Mouse (Mus musculus) urinary bladder, postnatal 4 days (tissue): ENCODE data around the gene Kcnv2.

ENCODE experiments used
- DNase-seq, 2 experiments: peaks; one replicate each; pipeline ENCODE4 v3.0.0; 2021 to 2022; ENCODE audit warnings: low spot score in 2 of 2

The Kcnv2 gene

DNA sequence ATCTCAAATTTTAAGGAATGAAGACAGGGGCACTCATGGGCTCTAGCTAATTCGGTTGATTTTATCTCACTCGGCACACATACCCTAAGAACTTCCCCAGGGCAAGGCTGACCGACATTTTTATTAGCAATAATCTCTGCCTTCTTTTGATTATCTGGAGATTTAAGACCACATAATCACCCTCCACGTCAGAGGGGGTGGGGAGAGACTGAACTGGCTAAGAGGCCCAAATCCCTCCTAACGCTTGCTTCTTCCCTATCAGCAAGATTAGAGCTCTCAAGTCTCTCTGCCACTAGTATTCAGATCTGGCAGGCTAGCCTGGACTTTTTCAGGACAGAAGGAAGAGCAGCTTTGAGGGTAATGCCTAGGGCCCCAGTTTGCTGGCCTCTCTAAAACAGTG lies at the start of gene Kcnv2:
TSS of gene Kcnv2 (plus strand) at position 308 of the 400 bp plus-strand sequence.
- DNase-seq: no peak

DNA sequence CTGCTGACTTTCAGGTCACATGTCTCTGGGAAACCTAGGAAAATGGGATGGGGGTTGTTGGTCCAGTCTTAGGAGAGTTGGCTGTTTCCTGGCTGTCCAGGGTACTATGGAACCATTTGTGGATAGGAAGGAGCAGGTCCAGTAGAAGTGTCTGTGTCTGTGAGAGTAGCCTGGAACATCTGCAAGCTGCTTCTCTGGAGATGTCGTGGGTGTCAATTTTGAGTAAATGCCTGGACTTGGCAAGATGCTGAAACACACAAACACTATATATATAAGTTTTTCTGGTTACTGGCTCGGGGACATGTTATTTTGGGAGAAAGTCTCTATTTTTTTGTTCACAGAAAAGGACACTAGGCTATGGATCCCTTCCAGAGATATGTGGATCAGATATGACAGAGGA lies 49.0 kb upstream of the Kcnv2 start:
- no peak for DNase-seq

DNA sequence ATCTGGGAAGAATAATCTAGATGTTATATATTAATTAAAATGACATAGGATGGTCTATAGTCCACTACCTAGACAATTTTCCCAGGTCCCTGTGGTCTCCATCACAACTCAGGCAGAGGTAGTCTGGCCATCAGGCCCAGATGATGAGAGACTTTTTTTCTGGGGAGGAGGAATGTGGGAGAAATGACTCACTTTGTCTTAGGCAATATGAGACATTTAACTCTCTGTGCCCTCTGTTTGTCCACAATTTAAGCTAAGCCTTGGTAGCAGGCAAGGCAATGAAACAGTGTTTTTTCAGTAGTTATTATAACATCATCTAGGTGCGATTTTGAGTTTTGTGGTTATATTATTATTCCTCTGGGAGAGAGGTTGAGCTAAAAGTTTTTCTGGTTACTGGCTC lies 48.0 kb upstream of the Kcnv2 start:
- no peak for DNase-seq

DNA sequence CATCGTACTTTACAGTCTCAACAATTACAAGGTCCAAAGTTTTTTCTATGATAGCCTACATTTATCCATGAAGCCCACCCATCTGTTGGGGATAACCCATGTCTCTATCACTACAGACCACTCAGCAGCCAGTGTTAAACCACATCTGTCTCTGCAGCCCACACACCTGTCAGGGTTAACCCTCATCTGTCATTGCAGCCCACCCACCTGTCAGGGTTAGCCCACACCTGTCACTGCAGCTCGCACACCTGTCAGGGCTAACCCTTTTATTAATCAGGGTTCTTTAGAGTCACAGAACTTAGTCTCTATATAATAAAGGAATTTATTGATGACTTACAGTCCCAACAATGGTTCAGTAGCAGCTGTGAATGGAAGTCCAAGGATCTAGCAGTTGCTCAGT lies 43.2 kb upstream of the Kcnv2 start:
- no peak for DNase-seq

DNA sequence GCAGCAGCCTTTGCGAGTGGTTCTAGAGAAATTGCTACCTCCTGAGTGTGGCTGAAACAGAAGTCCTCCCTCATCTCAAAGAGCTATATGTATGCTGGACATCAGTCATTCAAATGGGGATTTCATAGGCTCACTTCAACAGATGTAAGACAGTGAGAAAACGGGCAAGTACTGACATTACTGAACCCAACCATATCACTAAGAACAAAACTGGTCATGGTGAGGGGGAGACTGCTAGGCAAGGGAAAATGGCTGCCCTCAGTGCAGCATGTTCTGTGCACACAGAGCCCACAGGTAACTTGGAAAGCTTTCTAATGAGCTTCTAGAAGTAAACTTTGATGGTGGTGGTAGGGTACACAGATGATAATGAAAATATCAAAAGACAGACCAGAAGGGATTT lies 12.3 kb upstream of the Kcnv2 start:
- no peak for DNase-seq

DNA sequence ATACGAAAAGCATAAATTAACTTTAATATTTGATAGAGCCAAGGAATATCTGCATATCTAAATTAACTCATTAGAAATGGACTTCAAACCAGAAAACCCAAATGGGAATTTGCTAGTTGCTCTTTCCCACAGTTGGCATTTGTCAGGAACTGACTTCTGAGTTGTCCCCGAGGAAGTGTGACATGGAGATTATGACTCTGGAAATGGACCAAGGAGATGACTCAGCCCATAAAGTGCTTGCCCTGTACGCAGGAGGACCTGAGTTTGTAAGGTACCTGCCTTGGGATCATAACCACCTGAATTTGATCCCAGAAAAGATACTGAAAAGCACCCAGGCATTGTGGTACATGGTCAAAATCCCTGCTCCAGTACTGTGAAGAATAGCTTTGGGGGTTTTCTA lies 11.1 kb upstream of the Kcnv2 start:
- DNase-seq: no peak

DNA sequence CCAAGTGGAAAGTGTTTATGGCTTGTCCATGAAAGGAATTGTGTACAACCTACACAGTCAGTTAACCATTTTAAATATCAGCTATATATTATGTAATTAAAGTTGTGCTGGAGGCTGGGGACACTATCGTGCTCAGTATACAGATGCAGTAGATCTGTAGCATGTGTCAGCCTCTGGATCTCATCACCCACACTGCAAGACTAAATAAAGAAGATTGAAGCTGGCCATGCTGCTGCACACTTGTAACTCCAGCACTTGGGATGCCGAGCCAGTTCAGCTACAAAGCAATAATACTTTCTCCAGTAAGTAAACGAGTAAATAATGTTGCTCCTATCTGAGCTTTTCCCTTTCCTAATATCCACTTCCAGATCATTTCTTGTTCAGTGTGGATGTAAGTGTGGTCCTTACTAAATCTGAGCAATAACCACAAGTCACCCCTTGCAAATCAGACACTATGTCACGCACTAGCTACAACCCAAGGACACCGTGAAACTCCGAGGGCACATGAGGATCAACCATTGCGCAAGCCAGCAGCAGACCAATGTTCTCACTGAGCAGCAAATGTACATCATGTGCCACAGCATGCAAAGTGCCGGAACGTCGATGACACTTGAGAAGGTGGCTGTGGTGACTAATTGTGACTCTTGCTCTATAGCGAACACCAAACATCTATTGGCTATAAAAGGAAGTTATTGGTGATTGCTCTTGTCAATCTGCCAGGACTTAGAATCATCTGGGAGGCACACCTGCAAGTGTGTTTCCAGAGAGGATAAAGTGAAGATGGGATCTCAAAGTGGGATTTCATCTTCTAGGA lies 9.9 kb upstream of the Kcnv2 start:
- DNase-seq: no peak

DNA sequence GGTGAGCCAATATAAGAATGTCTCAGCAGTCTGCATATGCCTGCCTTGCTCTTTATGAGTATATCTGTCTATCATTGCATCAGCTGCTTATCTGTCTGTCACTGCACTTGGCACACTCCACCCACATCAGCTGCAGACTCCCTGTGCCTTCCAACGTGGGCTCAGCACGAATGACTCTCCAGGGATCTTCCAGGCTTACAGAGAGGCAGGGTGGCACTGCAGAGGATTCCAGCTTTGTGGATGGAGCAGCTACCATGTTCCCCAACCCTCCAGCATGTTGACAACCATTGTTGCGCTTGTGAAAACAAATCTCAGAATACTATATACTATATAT lies 9.3 kb upstream of the Kcnv2 start:
- DNase-seq: no peak

DNA sequence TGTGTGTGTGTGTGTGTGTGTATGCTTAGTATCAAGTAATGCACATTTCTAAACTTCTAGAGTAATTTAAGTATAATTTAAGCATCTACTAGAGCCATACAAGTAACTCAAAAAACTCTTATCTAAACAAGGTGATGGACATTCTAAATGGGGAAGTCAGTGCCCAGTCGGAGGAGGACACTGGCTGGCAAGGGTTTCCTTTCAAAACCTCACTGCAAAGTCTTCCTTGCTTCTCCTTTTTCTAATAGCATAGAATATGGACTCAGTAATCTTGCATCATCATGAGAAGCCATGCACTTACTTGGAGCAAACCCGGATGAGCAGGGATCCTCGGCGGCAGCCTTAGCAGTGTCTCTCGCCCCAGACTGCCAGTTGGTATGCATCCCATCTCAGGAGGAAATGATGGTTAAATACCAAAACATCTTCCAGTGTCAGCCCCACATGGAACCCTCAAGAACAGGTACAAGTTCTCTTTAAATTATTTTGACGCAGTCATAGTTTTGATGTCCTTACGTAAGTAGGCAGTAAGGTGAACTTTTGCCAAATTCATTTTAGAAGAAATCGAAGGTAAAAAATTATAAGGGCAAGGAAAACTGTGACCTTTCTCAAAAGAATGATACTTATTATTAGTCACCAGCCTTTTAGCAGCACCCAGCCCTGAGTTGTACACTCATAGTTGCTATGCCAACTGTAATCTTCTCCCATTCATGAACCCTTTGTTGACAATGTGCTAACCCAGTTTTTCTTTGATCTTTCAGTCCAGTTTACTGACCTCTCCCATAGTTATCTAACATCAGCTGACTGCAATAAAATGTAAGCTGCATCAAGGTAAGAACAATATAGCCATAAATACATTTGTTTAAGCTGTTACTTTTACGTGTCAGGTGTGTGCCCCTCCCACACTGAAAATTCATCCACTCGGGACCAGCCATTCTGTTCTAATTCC lies 5.8 kb upstream of the Kcnv2 start:
- DNase-seq: peak in 1 of 2 experiments; percentile 38

DNA sequence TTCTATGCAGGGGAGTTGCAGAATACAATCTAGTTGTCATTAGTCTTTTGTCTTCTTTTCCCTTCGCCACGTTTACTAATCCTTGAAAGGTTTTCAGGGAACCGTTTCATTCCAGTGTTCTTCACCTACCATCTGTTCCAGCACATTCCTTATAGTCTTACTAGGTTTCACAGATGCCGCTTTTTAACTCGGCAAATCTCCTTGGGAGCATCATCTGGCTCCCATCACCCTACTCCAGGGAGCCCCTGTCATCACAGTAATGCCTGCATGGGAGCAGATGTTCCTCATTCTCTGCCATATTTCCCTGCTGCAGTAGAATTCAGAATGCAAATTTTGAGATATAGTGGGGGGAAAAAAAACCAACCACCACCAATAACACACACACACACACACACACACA lies 5.1 kb upstream of the Kcnv2 start:
- DNase-seq: peak in 1 of 2 experiments; percentile 23

DNA sequence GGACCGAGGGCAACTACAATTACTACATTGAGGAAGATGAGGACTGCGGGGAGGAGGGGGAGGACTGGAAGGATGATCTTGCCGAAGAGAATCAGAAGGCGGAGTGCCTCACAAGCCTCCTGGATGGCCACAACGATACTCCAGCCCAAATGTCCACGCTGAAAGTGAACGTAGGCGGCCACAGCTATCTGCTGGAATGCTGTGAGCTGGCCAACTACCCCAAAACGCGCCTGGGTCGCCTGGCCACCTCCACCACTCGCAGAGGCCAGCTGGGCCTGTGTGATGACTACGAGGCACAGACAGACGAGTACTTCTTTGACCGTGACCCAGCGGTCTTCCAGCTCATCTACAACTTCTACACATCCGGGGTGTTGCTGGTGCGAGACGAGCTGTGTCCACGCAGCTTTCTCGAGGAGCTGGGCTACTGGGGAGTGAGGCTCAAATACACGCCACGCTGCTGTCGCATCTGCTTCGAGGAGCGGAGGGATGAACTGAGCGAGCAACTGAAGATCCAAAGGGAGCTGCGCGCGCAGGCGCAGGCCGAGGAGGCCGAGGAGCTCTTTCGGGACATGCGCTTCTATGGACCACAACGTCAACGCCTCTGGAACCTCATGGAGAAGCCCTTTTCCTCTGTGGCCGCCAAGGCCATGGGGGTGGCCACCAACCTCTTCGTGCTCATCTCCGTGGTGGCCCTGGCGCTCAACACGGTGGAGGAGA lies 681 bp downstream of the Kcnv2 start:
- no peak for DNase-seq

DNA sequence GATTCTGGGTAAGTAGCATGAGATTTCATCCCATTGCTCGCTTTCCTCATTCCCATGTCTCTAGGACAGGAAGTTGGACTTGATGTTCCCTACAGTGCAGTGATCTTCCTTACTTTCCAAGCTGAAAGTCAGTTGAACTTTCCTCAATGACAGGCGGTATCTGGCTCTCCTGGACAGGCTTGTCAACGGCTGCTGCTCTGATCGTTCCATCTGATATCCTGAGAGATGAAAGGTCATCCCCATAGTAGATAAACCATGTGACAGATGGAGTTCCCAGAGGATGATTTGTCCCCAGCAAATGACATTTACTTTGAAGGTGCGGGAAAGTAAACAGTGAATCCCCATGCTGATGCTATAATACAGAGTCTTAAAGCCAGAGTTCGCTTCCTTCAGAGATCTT lies 3.2 kb downstream of the Kcnv2 start:
- no peak for DNase-seq

DNA sequence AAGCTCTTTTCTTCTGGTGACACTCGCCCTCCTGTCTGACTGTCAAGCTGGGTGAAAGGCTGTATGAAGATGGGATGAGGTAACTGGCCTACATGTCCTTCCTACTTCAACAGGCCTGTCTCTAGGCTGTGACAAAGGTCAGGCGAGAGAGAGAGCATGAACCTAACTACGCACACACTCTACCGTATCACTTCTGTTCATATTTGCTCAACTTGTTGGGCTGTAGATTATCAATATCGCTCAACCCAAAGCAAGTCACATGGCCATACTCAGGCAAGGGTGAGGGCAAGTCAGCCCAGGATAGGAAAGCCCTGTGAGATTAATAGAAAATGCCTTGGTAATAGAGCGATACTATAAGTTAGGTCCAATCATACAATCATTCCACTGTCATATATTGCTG lies 5.2 kb downstream of the Kcnv2 start:
- no peak for DNase-seq

DNA sequence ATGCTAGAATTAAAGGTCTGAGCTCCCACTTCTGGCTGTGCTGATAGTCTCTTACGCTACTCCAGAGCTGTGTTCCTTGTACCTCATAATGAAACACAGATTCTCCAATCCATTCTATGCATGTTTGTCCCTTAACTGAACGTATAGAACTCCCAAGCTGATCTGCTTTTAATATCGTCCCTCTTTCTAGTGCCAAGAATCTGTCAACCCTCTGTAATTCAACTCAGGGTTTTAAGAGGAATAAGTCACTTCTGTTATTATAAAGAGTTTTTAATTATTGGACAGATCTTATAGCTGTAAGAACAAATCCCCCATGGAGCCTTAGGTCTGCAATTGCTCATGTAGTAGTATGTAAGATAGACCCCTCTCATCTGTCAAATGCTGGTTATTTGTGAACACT lies 5.8 kb downstream of the Kcnv2 start:
- DNase-seq: no peak

DNA sequence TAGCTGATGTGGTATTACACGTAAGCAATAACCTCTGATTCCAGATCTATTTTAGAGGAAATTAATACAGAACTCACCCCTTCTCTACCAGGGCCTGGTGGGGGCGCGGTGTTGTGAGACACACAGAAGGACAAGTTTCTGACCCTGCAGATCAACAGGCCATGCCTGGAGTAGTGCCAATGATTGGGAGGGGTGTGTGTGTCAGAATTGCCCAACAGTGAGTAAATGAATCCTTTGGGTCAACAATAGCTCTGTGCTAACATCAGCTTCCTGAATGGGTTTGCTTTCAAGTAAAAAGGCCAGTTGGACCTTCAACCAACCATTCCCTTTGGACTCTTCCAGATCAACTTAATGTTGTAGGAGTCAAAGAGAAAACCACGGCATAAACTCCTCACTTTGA lies 6.3 kb downstream of the Kcnv2 start:
- DNase-seq: peak in 1 of 2 experiments; percentile 56

DNA sequence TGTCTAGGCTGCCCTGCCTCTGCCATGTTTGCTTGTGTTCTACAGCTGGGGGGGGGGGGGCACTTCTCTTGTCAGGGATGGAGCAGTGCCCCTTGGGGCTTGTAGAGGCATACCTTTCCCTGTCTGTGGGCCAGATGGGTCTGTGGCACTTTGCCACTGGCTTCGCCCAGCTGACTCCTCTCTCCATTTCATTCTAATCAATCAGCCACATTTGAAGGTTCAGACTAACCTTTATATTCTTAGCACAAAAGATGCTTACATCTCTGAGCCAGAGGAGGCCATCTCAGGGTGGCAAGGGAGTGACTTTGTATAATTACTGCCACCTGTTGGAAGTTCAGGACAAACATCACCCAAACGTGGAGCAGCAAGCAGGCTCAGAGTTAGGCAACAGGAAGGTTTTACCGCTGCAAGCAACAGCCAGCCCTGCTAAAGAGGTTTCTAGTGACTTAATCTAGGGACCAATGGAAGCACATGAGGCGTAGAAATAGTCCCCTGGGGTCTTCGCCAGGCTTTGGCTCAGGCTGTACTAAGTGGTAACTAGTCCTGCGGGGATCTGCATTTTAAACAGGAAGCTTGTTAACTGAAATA lies 9.9 kb downstream of the Kcnv2 start:
- no peak for DNase-seq

DNA sequence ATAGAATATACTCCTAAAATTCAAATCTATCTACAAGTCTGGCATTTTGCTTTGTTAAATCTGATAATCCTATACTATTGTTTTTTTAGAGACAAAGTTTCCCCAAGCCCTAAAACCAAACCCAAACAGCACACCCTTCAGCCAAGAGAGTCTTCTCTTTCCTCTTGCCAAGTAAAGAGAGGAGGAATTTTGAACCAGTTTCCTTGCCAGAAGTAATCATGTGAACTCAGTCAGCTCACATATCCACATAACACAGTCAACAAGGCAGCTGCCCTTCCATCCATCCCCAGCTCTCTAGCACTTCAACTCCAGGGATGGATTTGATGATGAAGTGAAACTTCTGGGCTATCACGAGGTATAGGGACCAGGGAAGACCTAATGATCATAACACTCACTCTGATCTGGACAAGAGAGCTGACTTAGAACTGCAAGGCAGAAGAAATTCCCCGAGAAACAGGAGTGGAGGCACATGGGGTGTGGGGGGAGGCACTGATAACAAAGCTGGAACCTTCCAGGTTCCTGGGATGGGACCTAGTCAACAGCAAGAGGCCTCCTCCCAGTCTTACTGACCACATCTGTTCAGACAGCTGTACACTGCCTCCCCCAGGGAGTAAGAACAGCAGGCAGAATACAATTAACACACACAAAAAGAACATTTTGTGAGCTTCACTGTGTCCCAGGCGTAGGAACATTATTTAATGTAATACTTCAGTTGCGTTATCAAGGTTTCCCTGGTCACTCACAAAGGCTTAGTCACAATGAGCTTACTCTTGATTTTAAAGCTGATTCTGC lies 13.9 kb downstream of the Kcnv2 start:
- peak; percentile 26 to 35 for DNase-seq

DNA sequence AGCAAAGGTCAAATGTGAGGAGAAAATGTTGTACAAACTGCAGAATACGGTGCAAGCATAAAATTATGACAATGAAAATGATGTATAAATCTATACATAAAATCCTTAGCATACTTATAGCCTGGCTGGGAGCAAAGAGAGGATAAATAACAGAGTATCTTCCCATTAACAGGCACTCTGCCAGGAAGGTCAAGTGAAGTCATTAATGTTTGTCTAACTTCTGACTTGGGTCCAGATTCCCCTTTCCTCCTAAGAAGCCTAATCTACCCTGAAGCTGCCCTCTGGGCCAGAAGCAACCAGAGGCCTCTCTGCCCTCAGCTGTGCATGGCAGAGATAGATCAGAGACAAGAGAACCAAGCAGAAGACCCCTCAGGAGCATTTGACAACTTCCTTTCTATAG lies 24.1 kb downstream of the Kcnv2 start:
- no peak for DNase-seq

DNA sequence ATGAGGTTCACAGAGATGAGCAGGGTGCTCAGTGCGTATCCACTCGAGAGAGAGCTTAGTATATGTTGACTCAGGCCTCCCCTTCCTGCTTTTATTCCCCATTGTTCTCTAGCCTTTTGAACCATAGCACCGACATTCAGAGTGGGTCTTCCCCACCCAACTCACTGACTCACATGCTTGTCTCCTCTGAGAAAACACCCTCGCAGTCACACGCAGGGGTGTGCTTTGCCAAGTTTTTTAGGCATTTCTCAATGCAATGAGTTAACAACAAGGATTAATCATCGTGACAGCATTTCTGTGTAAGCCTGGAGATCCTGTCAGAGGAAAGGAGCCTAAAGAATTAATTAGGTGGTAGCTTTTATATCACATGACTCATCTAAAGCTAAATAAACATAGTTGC lies 29.3 kb downstream of the Kcnv2 start:
- no peak for DNase-seq

DNA sequence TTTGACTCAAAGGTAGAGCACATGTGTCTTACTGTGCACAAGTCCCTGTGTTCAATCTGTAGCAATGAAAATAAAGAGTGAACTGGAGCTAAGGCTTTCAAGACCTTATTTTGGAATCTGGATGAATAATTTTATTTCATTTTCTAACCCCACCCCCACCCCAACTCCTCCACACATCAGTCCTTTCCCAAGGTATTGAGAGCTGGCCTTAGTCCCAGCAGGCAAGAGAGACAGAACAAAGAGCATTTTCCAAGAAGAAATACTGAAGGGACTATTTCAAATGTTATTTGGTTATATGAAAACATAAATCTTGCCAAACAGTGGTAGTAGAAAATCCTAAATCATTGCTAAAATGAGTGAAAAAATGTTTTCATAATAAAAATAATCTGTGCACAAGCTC lies 38.0 kb downstream of the Kcnv2 start:
- DNase-seq: no peak

DNA sequence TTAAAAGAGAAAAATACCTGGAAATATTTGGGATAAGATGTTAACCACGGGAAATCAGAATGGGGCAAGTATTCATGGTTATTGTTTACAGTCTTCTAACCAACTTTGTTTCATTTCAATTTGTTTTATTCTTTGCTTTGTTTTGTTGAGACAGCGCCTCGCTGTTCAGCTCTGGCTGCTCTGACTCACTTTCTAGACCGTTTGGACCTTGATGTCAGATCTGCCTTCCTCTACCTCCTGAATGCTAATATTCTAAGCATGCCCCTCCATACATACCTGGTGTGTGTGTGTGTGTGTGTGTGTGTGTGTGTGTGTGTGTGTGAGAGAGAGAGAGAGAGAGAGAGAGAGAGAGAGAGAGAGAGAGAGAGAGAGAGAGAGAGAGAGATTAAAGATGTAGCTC lies 41.5 kb downstream of the Kcnv2 start:
- no peak for DNase-seq
